Mouse (Mus musculus): Measurements from ENCODE around the gene Slc25a44. TPM values are rescaled to one million over a fixed set of nuclear protein-coding genes. Genes with fewer than 3 reads are reported as not detected.

The Slc25a44 gene
- 39.6 and 41.6 TPM in 2 replicates for polyA plus RNA-seq (2012; rRNA removed)

DNA sequence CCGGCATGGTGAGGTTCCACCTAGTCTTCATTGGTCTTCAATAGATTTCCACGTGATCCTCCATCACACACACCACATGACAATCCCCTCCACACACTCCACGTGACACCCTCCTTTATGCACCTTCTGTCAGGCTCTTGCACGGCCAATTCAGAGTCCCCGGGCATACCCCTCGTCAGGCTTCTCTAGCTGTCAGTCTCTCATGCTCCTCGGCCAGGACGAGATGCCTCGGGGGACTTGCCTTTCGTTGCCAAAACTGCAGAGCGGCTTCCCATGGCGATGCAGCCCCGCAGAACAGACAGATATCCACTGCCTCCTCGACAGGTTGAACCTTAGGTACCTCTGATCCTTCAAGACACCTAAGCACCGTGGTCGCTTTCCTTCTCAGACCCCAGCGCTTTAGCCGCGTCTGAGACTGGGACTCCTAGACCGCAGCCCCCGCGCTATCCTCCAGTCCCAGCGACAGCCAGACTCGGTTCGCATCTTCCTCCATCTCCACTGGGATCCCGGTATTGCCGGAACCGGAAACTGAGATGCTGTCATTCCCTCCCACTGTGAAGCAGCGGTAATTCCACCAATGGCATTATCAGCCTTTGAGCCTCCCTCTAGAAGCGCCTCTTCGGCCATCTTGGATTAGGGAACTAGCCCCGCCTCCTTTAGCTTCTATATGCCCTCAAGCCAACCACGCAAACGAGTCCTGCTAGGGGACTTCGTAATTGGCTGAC lies at the start of gene Slc25a44:
TSS of gene Slc25a44 (minus strand) at position 535 of the 725 bp plus-strand sequence.
- peak; percentile 99 for DNase-seq (ENCODE audit: low read depth)
- TF ChIP-seq POLR2A (IDR thresholded peaks at IDR 0.05; ENCODE audit: borderline replicate concordance, extremely low read depth, insufficient read depth, insufficient read length, poor library complexity, severe bottlenecking) (peak; percentile 63; the same call in 1 of the 2 replicates), CTCF (IDR thresholded peaks at IDR 0.05; ENCODE audit: borderline replicate concordance, extremely low read depth, insufficient read depth, insufficient read length) (no peak)

DNA sequence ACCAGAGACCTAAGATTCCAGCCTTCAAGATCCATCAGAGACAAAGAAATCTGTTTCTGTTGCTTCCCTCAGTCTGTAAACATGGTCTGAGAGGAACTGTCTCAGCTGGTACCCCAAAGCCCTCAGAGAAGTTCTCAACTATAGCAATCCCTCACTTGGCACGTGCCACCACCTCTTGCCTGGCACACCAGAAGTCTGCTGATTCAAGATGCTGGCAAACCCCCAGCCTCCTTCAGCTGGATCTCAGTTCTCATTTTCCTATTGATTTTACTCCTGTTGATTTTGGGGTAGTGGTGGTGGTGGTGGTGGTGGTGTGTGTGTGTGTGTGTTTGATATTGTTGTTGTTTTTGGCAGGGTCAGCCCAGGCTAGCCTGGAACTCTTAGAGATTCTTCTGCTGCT lies 48.6 kb upstream of the Slc25a44 start:
- DNase-seq (ENCODE audit: low read depth), result no peak
- TF ChIP-seq CTCF (IDR thresholded peaks at IDR 0.05; ENCODE audit: borderline replicate concordance, extremely low read depth, insufficient read depth, insufficient read length), result no peak
- TF ChIP-seq POLR2A (IDR thresholded peaks at IDR 0.05; ENCODE audit: borderline replicate concordance, extremely low read depth, insufficient read depth, insufficient read length, poor library complexity, severe bottlenecking), result no peak

DNA sequence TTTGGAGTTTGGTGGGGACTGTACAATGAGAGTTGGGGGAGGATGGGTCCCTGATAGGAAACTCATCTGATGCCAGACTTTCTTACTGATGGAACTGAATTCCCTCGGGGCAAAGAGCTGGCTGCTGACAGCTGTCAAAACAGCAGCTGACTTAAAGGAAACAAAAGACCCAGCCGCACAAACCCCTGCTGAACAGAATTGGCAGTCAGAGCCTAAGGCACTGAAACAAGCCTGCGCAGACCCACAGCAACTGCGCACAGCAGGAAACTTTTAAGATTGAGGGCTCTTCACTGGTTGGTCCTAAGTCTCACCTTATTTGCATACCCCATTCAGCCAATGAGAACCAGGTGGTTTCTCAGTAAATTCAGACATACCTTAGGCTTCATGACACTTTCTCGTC lies 48.1 kb upstream of the Slc25a44 start:
- DNase-seq (ENCODE audit: low read depth), result peak; percentile 87
- TF ChIP-seq CTCF (IDR thresholded peaks at IDR 0.05; ENCODE audit: borderline replicate concordance, extremely low read depth, insufficient read depth, insufficient read length) (no peak), POLR2A (IDR thresholded peaks at IDR 0.05; ENCODE audit: borderline replicate concordance, extremely low read depth, insufficient read depth, insufficient read length, poor library complexity, severe bottlenecking) (no peak)

DNA sequence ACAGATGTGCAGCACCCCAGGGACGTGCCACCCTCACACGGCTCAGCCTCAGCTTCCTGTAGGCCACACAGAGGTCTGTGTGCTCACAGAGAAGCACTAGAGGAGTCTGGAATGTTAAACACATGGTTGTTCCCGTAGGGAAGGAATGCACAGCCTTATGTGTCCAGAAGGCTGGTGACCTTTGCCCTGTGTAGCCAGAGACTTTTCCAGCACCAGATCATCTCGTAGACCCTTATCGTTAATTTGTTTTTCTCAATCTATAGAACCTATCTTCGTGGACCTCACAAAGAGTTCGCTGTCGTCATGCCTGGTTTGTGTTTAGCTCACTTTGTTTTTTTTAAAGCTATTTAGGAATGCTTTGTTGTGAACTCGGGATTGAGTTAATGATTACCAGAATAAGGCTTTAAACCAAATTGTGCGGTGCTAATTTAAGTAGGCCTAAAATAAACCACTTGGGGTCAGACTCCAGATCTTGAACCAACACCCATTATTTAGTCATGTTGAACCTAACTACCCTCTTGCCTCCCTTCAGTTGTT lies 46.1 kb upstream of the Slc25a44 start:
- TF ChIP-seq CTCF (IDR thresholded peaks at IDR 0.05; ENCODE audit: borderline replicate concordance, extremely low read depth, insufficient read depth, insufficient read length) (no peak), POLR2A (IDR thresholded peaks at IDR 0.05; ENCODE audit: borderline replicate concordance, extremely low read depth, insufficient read depth, insufficient read length, poor library complexity, severe bottlenecking) (no peak)
- DNase-seq (ENCODE audit: low read depth), result no peak

DNA sequence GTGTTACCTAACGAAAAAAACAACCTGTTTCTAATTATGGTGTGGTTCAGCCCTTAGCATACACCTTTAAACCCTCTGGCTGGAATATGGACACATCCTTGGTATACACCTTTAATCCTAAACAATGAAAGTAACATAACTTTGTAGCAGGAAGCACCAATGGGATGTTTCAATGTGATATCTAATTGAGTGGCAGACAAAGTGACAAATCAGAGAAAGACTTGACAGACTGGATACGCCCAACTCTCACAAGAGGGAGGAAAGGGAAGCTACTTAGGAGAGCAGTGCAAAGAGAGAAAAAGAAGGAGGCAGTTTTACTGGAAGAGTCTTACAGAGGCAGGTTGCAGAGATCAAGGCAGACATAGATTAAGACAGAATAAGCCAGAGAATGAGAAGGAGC lies 44.5 kb upstream of the Slc25a44 start:
- no peak for DNase-seq (ENCODE audit: low read depth)
- no peak for TF ChIP-seq POLR2A (IDR thresholded peaks at IDR 0.05; ENCODE audit: borderline replicate concordance, extremely low read depth, insufficient read depth, insufficient read length, poor library complexity, severe bottlenecking)

DNA sequence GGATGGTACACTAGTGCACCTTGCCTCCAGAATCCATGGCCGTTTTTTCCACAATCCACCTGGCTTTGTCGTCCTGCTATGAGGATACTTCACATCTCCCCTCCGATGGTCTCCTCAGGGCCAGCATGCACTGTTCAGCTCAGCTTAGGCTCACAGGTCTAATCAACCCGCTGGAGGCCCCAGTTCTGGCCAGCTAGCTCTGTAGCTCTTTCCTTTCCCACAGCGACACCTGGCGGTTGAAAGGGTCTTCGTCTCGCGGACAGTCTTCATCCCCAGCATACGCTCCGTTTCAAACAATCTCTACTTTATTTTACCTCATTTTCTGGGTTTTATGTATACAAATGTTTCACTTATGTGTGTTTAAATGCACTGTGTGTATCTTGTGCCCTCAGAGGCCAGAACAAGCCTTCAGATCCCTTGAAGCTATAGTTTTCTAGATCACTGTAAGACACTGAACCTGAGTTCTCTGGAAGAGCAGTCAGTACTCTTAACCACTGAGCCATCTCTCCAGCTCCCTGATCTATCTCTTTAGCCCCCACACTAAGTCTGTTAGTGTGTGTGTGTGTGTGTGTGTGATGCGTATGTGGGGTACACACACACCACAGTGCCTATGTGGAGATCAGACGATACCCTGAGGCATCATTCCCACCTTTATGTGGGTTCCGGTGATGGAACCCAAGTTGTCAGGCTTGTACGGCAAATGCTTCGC lies 42.3 kb upstream of the Slc25a44 start:
- TF ChIP-seq CTCF (IDR thresholded peaks at IDR 0.05; ENCODE audit: borderline replicate concordance, extremely low read depth, insufficient read depth, insufficient read length) (peak; percentile 96), POLR2A (IDR thresholded peaks at IDR 0.05; ENCODE audit: borderline replicate concordance, extremely low read depth, insufficient read depth, insufficient read length, poor library complexity, severe bottlenecking) (no peak)
- DNase-seq (ENCODE audit: low read depth), result peak; percentile 91

DNA sequence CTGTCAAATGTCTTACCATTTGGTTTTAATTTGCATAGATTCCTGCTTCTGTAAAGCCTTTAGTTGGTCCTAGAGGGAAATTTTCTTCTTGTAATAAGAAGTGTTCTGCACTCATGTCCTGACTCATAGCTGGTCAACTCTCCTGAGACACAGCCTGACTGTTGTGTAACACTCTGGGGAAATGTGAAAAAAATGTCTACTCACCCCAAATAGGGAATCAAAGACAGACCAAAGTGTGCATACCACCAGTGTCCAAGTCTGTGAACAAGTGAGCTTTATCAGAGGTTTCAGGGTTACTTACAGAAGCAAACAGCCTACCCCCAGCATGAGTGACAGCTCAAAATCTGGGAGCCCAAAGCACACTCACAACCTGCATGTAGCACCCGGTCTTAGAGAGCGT lies 40.2 kb upstream of the Slc25a44 start:
- DNase-seq (ENCODE audit: low read depth), result no peak
- no peak for TF ChIP-seq CTCF (IDR thresholded peaks at IDR 0.05; ENCODE audit: borderline replicate concordance, extremely low read depth, insufficient read depth, insufficient read length)
- no peak for TF ChIP-seq POLR2A (IDR thresholded peaks at IDR 0.05; ENCODE audit: borderline replicate concordance, extremely low read depth, insufficient read depth, insufficient read length, poor library complexity, severe bottlenecking)

DNA sequence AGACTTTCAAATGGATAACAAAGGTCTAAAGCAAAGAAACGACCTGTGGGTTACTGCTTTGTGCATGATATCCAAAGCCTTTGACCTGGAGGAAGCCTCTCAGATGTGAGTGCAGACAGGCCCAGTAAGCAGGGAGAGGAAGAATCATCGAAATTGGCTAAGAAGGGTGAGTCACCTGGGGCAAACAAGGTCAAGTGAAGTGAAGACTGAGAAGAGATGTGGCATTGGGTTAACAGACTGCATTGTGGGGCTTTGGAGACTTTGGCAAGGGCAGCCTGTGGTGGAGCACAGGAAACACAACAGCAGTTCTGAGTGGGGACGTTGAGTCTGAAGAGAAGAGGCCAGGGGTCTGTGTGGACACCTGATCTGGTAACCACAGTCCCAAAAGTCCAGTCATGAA lies 39.5 kb upstream of the Slc25a44 start:
- no peak for DNase-seq (ENCODE audit: low read depth)
- no peak for TF ChIP-seq POLR2A (IDR thresholded peaks at IDR 0.05; ENCODE audit: borderline replicate concordance, extremely low read depth, insufficient read depth, insufficient read length, poor library complexity, severe bottlenecking)
- TF ChIP-seq CTCF (IDR thresholded peaks at IDR 0.05; ENCODE audit: borderline replicate concordance, extremely low read depth, insufficient read depth, insufficient read length), result no peak

DNA sequence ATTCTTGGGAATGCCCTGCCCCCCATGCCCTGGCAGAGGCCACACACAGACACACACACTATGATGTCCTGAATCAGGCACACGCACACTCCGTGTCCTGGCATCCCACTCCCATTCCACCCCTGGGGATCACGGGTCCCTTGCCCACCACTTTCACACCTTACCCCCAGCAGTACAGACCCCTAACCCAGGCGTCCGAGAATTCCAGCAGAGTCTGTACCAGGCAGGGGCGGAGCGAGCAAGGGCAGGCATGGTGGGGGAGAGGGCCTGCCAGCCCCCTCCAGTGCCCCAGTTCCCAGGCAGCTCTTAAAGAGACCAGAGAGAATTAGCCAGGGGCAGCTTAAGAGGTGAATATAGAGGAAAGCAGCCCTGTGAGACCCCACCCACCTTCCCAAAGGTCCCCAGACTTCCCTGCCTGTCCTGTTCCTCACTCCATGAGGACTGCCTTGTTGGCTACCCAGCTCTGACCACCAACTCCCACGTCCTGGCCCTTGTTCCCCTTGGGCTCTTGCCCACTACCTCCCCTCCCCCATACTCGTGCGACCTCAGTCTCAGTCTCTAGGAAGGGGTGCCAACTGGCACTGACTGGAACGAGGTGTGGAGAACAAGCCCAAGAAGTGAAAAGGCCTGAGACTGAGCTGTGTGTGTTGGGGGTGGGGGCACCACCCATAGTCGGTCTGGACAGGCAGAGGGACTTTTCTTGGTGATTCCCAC lies 36.2 kb upstream of the Slc25a44 start, which contains the start of gene Sema4a:
TSS of gene Sema4a (minus strand) at position 200 of the 714 bp plus-strand sequence.
- TF ChIP-seq POLR2A (IDR thresholded peaks at IDR 0.05; ENCODE audit: borderline replicate concordance, extremely low read depth, insufficient read depth, insufficient read length, poor library complexity, severe bottlenecking), result no peak
- DNase-seq (ENCODE audit: low read depth), result peak; percentile 48

DNA sequence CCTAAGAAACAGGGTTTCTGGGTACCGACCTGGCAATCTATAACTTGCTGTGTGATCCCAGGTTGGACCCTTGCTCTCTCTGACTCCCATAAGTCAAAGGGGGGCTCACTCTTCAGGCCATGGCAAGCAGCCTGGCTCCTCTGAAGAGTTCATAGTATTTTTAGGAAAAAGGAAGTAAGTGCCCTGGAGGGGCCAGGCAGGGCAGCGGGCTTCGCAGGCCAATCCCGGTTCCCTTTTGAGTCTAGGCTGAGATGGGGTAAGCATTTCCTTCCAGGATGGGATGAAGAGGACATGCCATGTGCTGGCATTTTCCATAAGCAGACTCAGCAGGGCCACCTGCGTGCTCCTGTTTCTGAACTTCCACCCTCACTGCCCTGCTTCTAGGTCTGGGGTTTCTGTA lies 35.1 kb upstream of the Slc25a44 start:
- TF ChIP-seq CTCF (IDR thresholded peaks at IDR 0.05; ENCODE audit: borderline replicate concordance, extremely low read depth, insufficient read depth, insufficient read length) (no peak), POLR2A (IDR thresholded peaks at IDR 0.05; ENCODE audit: borderline replicate concordance, extremely low read depth, insufficient read depth, insufficient read length, poor library complexity, severe bottlenecking) (no peak)
- no peak for DNase-seq (ENCODE audit: low read depth)

DNA sequence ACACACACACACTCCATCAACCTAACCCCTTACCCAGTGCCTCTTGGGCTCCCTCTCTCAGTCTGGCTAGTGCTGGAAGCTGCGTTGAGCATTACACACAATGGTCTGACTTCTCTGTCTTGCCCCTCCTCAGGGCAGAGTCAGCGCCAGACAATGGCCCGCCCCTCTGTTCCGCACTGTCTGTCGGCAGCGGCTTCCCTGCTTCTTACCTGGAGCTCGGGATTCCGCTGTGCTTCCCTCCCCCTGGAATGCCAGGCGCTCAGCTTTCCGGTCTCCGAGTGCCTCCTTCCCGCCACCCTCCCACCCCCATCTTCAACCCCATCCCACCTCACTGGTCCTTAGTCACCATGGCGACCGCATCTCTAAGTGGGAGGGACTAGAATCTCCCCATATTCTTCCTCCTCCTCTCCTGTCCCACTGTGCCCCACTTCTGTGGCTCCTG lies 33.9 kb upstream of the Slc25a44 start:
- peak; percentile 84 for DNase-seq (ENCODE audit: low read depth)
- TF ChIP-seq POLR2A (IDR thresholded peaks at IDR 0.05; ENCODE audit: borderline replicate concordance, extremely low read depth, insufficient read depth, insufficient read length, poor library complexity, severe bottlenecking) (no peak), CTCF (IDR thresholded peaks at IDR 0.05; ENCODE audit: borderline replicate concordance, extremely low read depth, insufficient read depth, insufficient read length) (peak; percentile 18; the same call in 1 of the 2 replicates)

Data from brain, embryonic 14.5 days (tissue).